Mouse (Mus musculus) neural tube, embryonic 13.5 days (tissue): Measurements from ENCODE around the gene Fut2. TPM values are rescaled to one million over a fixed set of nuclear protein-coding genes. Genes with fewer than 3 reads are reported as not detected.
"Not testable (repeated sequence)": the region's sequence is repeated elsewhere in the genome, so short reads cannot be mapped to it uniquely, and the experiment has no call there.

Experiments
- ATAC-seq: fragments of 200-750 bp; cut with Nextera tagmentation; 2 replicates; pipeline ENCODE4 v1.8.0; 2017; ENCODE audit warnings: low read depth, mild to moderate bottlenecking, moderate TSS enrichment, moderate library complexity
- H3K27ac ChIP-seq: fragments of 300-500 bp; sonication (generic); replicated peaks from 2 replicates; pipeline ENCODE4 v1.5.1; 2015; ENCODE audit warnings: moderate library complexity, mild to moderate bottlenecking, inconsistent platforms
- H3K27me3 ChIP-seq: fragments of 300-500 bp; sonication (generic); 2 replicates; pipeline ENCODE4 v1.6.1; 2015; ENCODE audit warnings: mild to moderate bottlenecking, inconsistent platforms
- H3K36me3 ChIP-seq: fragments of 300-500 bp; sonication (generic); 2 replicates; pipeline ENCODE4 v1.6.1; 2015; ENCODE audit warnings: mild to moderate bottlenecking, inconsistent platforms
- H3K4me1 ChIP-seq: fragments of 300-500 bp; sonication (generic); replicated peaks from 2 replicates; pipeline ENCODE4 v1.6.1; 2015; ENCODE audit warnings: inconsistent platforms
- H3K4me2 ChIP-seq: fragments of 300-500 bp; sonication (generic); 2 replicates; pipeline ENCODE4 v1.6.1; 2015; ENCODE audit warnings: inconsistent platforms, mild to moderate bottlenecking, moderate library complexity
- H3K4me3 ChIP-seq: fragments of 300-500 bp; sonication (generic); 2 replicates; pipeline ENCODE4 v1.5.1; 2015; ENCODE audit warnings: mild to moderate bottlenecking, inconsistent platforms
- H3K9ac ChIP-seq: fragments of 300-500 bp; sonication (generic); 2 replicates; pipeline ENCODE4 v1.6.1; 2015; ENCODE audit warnings: moderate library complexity, mild to moderate bottlenecking, inconsistent platforms
- H3K9me3 ChIP-seq: fragments of 300-500 bp; sonication (generic); 2 replicates; pipeline ENCODE4 v1.6.1; 2016; ENCODE audit warnings: inconsistent platforms
- WGBS: fragments of 180-500 bp; shearing (Covaris S2); methylation state at CpG from one replicate; pipeline ENCODE4 v1.1.7; 2015; 5-methylcytosine and 5-hydroxymethylcytosine counted together
- polyA plus RNA-seq: library from polyadenylated mRNA; unstranded; fragments of >200 nt; fragmentation: Nextera tagmentation; extraction: Ambion mirVana; gene quantifications from 2 replicates; pipeline ENCODE4 v1.2.1, GENCODE M21; 2015

Gene Fut2
- polyA plus RNA-seq, 1 experiment from 2014 or later: 0.15 TPM

DNA sequence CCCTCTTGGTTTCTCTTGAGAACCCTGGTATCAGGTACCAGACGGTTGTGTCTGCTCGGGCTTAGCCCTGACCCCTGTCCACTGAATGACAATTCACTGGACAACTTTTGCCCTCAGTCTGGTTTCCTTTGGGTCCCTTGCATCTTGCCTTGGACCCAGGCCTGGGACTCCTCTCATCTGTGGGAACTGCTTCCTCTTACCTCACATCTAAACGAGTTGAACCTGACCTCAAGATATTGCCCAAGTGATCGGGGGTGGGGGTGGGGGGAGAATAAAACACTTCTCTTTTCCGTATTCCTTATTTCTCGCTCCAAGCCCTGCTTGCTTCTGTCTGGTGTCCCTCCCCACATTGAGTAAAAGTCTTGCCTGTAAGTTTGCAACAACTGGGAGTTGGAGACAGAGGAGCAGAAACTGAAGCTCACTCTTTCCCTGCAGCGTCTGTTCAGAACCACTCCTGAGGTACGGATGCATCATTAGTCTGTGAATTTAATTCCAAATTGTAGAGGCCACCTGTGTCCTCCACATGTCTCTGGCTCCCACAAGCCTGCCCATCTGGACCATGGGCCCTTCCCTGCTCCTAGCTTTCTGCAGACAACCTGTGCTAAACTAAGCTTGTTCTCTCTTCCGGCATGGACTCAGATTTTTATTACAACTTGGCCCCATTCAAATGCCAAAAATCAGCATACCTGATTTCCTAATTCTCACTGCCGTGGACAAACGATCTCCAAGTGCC, 5.3 kb downstream of the Fut2 start:
- Histone ChIP-seq H3K9me3 (no peaks in the 10 kb centered on the region), H3K27ac (no peak overlapping the region), H3K9ac (no peak overlapping the region), H3K4me1 (peaks cover 3% of the 10 kb centered on the region; the same call in 1 of the 2 replicates), H3K36me3 (no peaks in the 10 kb centered on the region), H3K27me3 (no peaks in the 10 kb centered on the region), H3K4me3 (no peak overlapping the region), H3K4me2 (no peak overlapping the region)
- no peak for ATAC-seq
- WGBS: 88% methylated on average over 11 of the region's 11 CpGs

- 32% methylated on average over 17 of the region's 17 CpGs for WGBS
- no peak; the same call in 1 of the 2 replicates for ATAC-seq
- no peaks in the 10 kb centered on the region for H3K36me3 ChIP-seq
- H3K9ac ChIP-seq: no peak overlapping the region
- no peak overlapping the region for H3K4me3 ChIP-seq
- no peaks in the 10 kb centered on the region for H3K9me3 ChIP-seq
- H3K27ac ChIP-seq: no peak overlapping the region
- peaks cover 4% of the 10 kb centered on the region; the same call in 1 of the 2 replicates for H3K4me1 ChIP-seq
- no peaks in the 10 kb centered on the region for H3K27me3 ChIP-seq
- H3K4me2 ChIP-seq: peak overlapping the region; percentile 39
Observed at GRCm38 (mm10) chr7:45654424-45655047, 11.7 kb downstream of the Fut2 start.

GRCm38 (mm10) chr7:45650484-45650883, 15.7 kb downstream of the Fut2 start:
- H3K9ac ChIP-seq, H3K4me1 ChIP-seq, H3K9me3 ChIP-seq, H3K27me3 ChIP-seq, ATAC-seq, H3K27ac ChIP-seq, H3K4me2 ChIP-seq, H3K4me3 ChIP-seq, H3K36me3 ChIP-seq: not testable (repeated sequence)
- WGBS: 95% methylated on average over 20 of the region's 20 CpGs

DNA sequence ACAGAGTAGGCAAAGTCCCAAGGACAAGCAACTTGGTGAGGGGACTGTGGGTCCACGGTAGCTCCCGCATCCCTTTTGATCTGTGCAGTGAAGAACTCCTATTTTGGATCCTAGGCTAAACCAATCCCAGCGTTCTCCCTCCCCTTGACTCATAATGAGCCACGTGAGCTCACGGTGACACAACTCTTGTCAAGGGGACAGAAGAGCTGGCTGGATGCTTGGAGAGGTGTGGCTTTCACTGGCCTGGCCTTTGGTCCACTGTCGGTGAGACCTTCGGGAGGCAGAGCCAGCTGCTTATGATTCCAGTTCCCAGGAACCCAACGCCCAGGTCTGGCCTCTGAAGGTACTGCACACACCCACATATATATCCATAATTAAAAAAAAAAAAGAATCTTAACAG, 16.8 kb downstream of the Fut2 start:
- no peak overlapping the region for H3K9ac ChIP-seq
- H3K4me3 ChIP-seq: no peak overlapping the region
- peaks cover 8% of the 10 kb centered on the region for H3K4me1 ChIP-seq
- ATAC-seq: no peak
- no peak overlapping the region for H3K4me2 ChIP-seq
- H3K36me3 ChIP-seq: no peaks in the 10 kb centered on the region
- no peaks in the 10 kb centered on the region for H3K9me3 ChIP-seq
- WGBS: 77% methylated on average over 8 of the region's 8 CpGs
- no peak overlapping the region for H3K27ac ChIP-seq
- no peaks in the 10 kb centered on the region for H3K27me3 ChIP-seq

- WGBS: 80% methylated on average over 4 of the region's 4 CpGs
- no peak overlapping the region for H3K4me2 ChIP-seq
- H3K4me3 ChIP-seq: no peak overlapping the region
- ATAC-seq: no peak
- H3K27me3 ChIP-seq: no peaks in the 10 kb centered on the region
- no peaks in the 10 kb centered on the region for H3K36me3 ChIP-seq
- H3K9ac ChIP-seq: no peak overlapping the region
- no peak overlapping the region for H3K27ac ChIP-seq
- H3K4me1 ChIP-seq: peaks cover 26% of the 10 kb centered on the region
- no peaks in the 10 kb centered on the region for H3K9me3 ChIP-seq
Observed at GRCm38 (mm10) chr7:45646671-45647070, 19.5 kb downstream of the Fut2 start.

DNA sequence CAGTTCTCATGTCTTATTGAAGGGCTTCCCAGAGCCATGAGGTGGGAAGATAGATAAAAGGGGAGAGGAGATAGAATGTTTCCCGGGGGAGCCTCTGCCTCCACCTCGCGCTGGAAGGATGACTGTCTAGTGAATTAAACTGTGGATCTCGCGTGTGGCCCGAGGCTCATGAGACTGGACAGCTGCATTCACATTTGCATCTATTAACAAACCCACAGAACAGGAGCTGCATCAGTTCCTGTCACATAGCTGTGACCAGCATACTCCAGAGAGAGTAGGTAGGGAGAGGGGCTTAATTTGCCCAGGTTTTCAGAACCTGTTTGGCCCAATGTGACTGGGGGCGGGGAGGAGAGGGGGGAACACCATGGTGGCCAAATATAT, 20.6 kb downstream of the Fut2 start:
- Histone ChIP-seq H3K4me2 (no peak overlapping the region), H3K9me3 (no peaks in the 10 kb centered on the region), H3K27ac (no peak overlapping the region), H3K4me3 (no peak overlapping the region), H3K36me3 (no peaks in the 10 kb centered on the region), H3K4me1 (peaks cover 35% of the 10 kb centered on the region), H3K9ac (no peak overlapping the region), H3K27me3 (no peaks in the 10 kb centered on the region)
- no peak for ATAC-seq
- WGBS: 51% methylated on average over 7 of the region's 7 CpGs

DNA sequence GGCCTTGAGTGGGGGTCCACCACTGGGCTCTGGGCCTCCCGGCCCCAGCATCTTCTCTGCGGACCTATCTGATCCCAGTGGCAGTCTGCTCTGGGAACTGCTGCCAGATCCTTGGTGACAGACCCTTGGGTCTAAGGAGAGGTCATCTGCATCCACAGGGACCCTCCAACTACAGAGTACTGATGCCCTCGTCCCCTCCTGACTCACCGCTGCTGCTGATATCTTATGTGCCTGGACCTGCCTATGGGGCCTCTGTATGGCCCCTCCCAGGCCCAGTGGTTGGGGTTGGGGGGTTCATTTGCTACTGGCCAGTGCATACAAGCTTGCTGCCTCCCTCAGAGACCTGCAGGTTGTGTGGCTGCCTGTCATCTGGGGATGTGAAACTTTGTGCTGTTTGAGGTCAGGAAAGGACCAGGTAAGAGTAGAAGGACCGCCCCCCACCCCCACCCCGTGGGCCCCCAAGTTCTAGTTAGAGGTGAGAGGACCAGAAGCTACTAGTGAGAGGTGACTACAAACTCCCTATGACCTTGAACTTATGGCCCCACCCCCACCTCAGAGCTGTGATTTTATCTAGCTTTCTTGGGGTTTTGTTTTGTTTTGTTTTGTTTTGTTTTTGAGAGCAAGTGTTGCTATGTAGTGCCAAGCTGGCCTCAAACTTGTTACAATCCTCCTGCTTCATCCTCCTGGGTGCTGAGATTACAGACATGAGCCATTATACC, 21.2 kb downstream of the Fut2 start:
- Histone ChIP-seq H3K4me1 (peaks cover 35% of the 10 kb centered on the region), H3K4me3 (peak overlapping the region; percentile 47; the same call in 1 of the 2 replicates), H3K27me3 (no peaks in the 10 kb centered on the region), H3K9ac (peak overlapping the region; percentile 54; the same call in 1 of the 2 replicates), H3K36me3 (no peaks in the 10 kb centered on the region), H3K27ac (peak overlapping the region; percentile 89), H3K9me3 (no peaks in the 10 kb centered on the region), H3K4me2 (peak overlapping the region; percentile 83)
- no peak for ATAC-seq
- WGBS: 71% methylated on average over 6 of the region's 6 CpGs

GRCm38 (mm10) chr7:45644183-45644582, 22.0 kb downstream of the Fut2 start:
- Histone ChIP-seq H3K36me3 (no peaks in the 10 kb centered on the region), H3K9me3 (no peaks in the 10 kb centered on the region), H3K9ac (peak overlapping the region; percentile 54), H3K27me3 (no peaks in the 10 kb centered on the region), H3K4me3 (peak overlapping the region; percentile 47), H3K4me1 (peaks cover 35% of the 10 kb centered on the region), H3K27ac (peak overlapping the region; percentile 89), H3K4me2 (peak overlapping the region; percentile 83)
- WGBS: 4% methylated on average over 18 of the region's 18 CpGs
- ATAC-seq: peak; percentile 59

- peak; percentile 92 for ATAC-seq
- H3K4me1 ChIP-seq: peaks cover 35% of the 10 kb centered on the region
- H3K36me3 ChIP-seq: no peaks in the 10 kb centered on the region
- peak overlapping the region; percentile 80 for H3K9ac ChIP-seq
- H3K27ac ChIP-seq: peak overlapping the region; percentile 94
- no peaks in the 10 kb centered on the region for H3K9me3 ChIP-seq
- H3K27me3 ChIP-seq: no peaks in the 10 kb centered on the region
- WGBS: 1% methylated on average over 28 of the region's 28 CpGs
- peak overlapping the region; percentile 83 for H3K4me2 ChIP-seq
- peak overlapping the region; percentile 47 for H3K4me3 ChIP-seq
Observed at GRCm38 (mm10) chr7:45643441-45644178, 22.6 kb downstream of the Fut2 start.

- Histone ChIP-seq H3K36me3 (no peaks in the 10 kb centered on the region), H3K4me2 (peak overlapping the region; percentile 83), H3K27ac (peak overlapping the region; percentile 94), H3K4me1 (peaks cover 44% of the 10 kb centered on the region), H3K9ac (peak overlapping the region; percentile 80), H3K27me3 (no peaks in the 10 kb centered on the region), H3K4me3 (peak overlapping the region; percentile 47), H3K9me3 (no peaks in the 10 kb centered on the region)
- WGBS: 39% methylated on average over 16 of the region's 16 CpGs
- no peak for ATAC-seq
Observed at GRCm38 (mm10) chr7:45642503-45643255, 23.5 kb downstream of the Fut2 start.

DNA sequence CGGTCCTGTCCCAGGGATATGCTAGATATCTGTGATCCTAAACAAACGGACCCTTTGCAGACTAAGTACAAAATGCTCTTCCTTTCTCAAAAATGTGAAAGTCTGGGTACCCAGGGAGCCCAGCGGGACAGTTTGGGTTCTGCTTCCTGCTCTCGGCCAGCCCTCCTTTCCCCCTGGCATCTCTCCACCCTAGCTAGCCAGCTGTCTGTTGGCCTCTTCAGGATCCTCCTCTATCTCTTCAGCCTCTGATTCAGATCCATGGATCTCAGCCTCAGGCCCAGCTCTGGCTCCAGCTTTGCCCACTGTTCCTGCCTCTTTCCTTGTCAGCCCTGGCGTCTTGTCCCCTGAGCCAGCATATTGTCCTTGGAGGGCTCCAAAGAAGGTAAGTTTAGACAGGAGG, 24.1 kb downstream of the Fut2 start:
- H3K4me2 ChIP-seq: peak overlapping the region; percentile 83
- H3K9ac ChIP-seq: no peak overlapping the region; the same call in none of the 2 replicates
- ATAC-seq: no peak
- H3K27ac ChIP-seq: no peak overlapping the region
- H3K36me3 ChIP-seq: no peaks in the 10 kb centered on the region
- peaks cover 44% of the 10 kb centered on the region for H3K4me1 ChIP-seq
- H3K27me3 ChIP-seq: no peaks in the 10 kb centered on the region
- WGBS: 85% methylated on average over 5 of the region's 5 CpGs
- no peak overlapping the region for H3K4me3 ChIP-seq
- H3K9me3 ChIP-seq: no peaks in the 10 kb centered on the region
